Mouse (Mus musculus) retina, embryonic 14.5 days (tissue): Measurements from ENCODE around the gene Cdon.
"Not testable (repeated sequence)": the region's sequence is repeated elsewhere in the genome, so short reads cannot be mapped to it uniquely, and the experiment has no call there.

Experiments
- DNase-seq: peaks from one replicate; pipeline ENCODE4 v3.0.0-alpha.2; 2015; ENCODE audit warnings: low spot score

Gene Cdon

GRCm38 (mm10) chr9:35420805-35421719 is at the start of gene Cdon:
Cdon (plus strand) TSS chr9:35421128.
- DNase-seq, result peak; percentile 94

GRCm38 (mm10) chr9:35372324-35373101 is 48.4 kb upstream of the Cdon start:
- peak; percentile 45 for DNase-seq

- DNase-seq, result no peak
These were observed 43.0 kb upstream of the Cdon start for GRCm38 (mm10) chr9:35377916-35378315.

GRCm38 (mm10) chr9:35378991-35379390 is 41.9 kb upstream of the Cdon start:
- no peak for DNase-seq

GRCm38 (mm10) chr9:35399896-35400295 is 21.0 kb upstream of the Cdon start:
- DNase-seq, result no peak

- no peak for DNase-seq
These were observed 20.5 kb upstream of the Cdon start for GRCm38 (mm10) chr9:35400398-35400797.

GRCm38 (mm10) chr9:35400831-35401230 is 20.1 kb upstream of the Cdon start:
- peak; percentile 34 for DNase-seq

- DNase-seq, result peak; percentile 48
These were observed 18.3 kb upstream of the Cdon start for GRCm38 (mm10) chr9:35402584-35402991.

- no peak for DNase-seq
These were observed 17.4 kb upstream of the Cdon start for GRCm38 (mm10) chr9:35403490-35403889.

- DNase-seq, result no peak
These were observed 15.7 kb upstream of the Cdon start for GRCm38 (mm10) chr9:35405038-35405905.

- DNase-seq, result no peak
These were observed 9.5 kb upstream of the Cdon start for GRCm38 (mm10) chr9:35411225-35411965.

GRCm38 (mm10) chr9:35411975-35412374 is 9.0 kb upstream of the Cdon start:
- DNase-seq, result peak; percentile 46

GRCm38 (mm10) chr9:35421730-35422235 is 855 bp downstream of the Cdon start:
- DNase-seq, result peak; percentile 70

- no peak for DNase-seq
These were observed 1.5 kb downstream of the Cdon start for GRCm38 (mm10) chr9:35422405-35422941.

- peak; percentile 54 for DNase-seq
These were observed 2.3 kb downstream of the Cdon start for GRCm38 (mm10) chr9:35423265-35423664.

- peak; percentile 70 for DNase-seq
These were observed 3.7 kb downstream of the Cdon start for GRCm38 (mm10) chr9:35424671-35425070.

- DNase-seq, result no peak
These were observed 9.5 kb downstream of the Cdon start for GRCm38 (mm10) chr9:35430476-35430875.

GRCm38 (mm10) chr9:35431396-35431795 is 10.5 kb downstream of the Cdon start:
- no peak for DNase-seq

GRCm38 (mm10) chr9:35432717-35433297 is 11.9 kb downstream of the Cdon start:
- DNase-seq, result not testable (repeated sequence)

GRCm38 (mm10) chr9:35434340-35434739 is 13.4 kb downstream of the Cdon start:
- DNase-seq, result no peak
